Mouse (Mus musculus): ENCODE data around the gene Tmem236.

Tmem236 gene

GRCm38 (mm10) chr2:14251938-14252337 is 77.6 kb downstream of the Tmem236 start:
- DNase-seq (ENCODE audit: low spot score) = no peak

- no peak for DNase-seq (ENCODE audit: low spot score)
Observed at GRCm38 (mm10) chr2:14258345-14258850, 84.1 kb downstream of the Tmem236 start.

- DNase-seq (ENCODE audit: low spot score) = no peak
Observed at GRCm38 (mm10) chr2:14262090-14262489, 87.8 kb downstream of the Tmem236 start.

GRCm38 (mm10) chr2:14269160-14269559 is 94.8 kb downstream of the Tmem236 start:
- DNase-seq (ENCODE audit: low spot score) = no peak
